Mouse (Mus musculus): ENCODE results near the gene Vmn1r158. TPM values are rescaled to one million over a fixed set of nuclear protein-coding genes. Genes with fewer than 3 reads are reported as not detected.

The Vmn1r158 gene
- polyA plus RNA-seq (2017; shearing (Covaris generic)) = not detected

DNA sequence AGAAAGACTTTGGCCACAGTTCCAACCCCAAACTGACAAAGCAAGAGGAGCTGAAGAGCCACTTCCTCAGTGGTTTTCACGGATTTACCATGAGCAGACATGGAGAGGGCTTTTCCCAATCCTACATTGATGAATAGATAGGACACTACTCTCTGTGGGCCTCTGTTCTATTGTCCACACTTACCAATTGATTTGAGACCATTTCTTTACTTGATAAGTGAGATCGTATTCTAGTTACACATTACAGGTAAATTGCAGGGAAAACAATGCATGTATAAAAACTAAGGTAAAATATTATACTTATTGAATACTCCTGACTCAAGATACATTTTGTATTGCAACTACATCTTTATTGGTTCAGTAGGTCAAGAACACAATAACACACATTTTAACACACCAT lies at the start of gene Vmn1r158:
TSS of gene Vmn1r158 (minus strand) at position 101 of the 400 bp plus-strand sequence.

GRCm38 (mm10) chr7:22761397-22761796 lies 29.2 kb downstream of the Vmn1r158 start, which contains the start of gene Vmn1r157:
Gene Vmn1r157, plus strand, starts transcription at chr7:22761697.

Other genes starting within 250 kb of the Vmn1r158 start
- gene Gm4201, start 225.4 kb downstream of the Vmn1r158 start, polyA plus RNA-seq (2017; shearing (Covaris generic)) = not detected
- gene Gm4565, start 202.7 kb downstream of the Vmn1r158 start, polyA plus RNA-seq (2017; shearing (Covaris generic)) = 0.24 TPM
- gene Vmn1r155, start 132.8 kb downstream of the Vmn1r158 start, polyA plus RNA-seq (2017; shearing (Covaris generic)) = not detected
- not detected for gene Gm8693, start 98.5 kb downstream of the Vmn1r158 start, polyA plus RNA-seq (2017; shearing (Covaris generic))
- not detected for gene Gm4567, start 71.1 kb downstream of the Vmn1r158 start, polyA plus RNA-seq (2017; shearing (Covaris generic))
- gene Vmn1r157, start 29.1 kb downstream of the Vmn1r158 start, polyA plus RNA-seq (2017; shearing (Covaris generic)) = not detected
- gene Vmn1r159, start 52.8 kb upstream of the Vmn1r158 start, polyA plus RNA-seq (2017; shearing (Covaris generic)) = not detected
- gene Vmn1r160, start 80.4 kb upstream of the Vmn1r158 start, polyA plus RNA-seq (2017; shearing (Covaris generic)) = not detected
- not detected for gene Gm4214, start 193.9 kb upstream of the Vmn1r158 start, polyA plus RNA-seq (2017; shearing (Covaris generic))
- not detected for gene Gm4216, start 229.1 kb upstream of the Vmn1r158 start, polyA plus RNA-seq (2017; shearing (Covaris generic))

Measured in naive thymus-derived CD4-positive, alpha-beta T cell, adult 5 months (primary cell).